Mouse (Mus musculus): Measurements from ENCODE around the gene Mctp2. TPM values are rescaled to one million over a fixed set of nuclear protein-coding genes. Genes with fewer than 3 reads are reported as not detected.
A peak's percentile ranks its signal among the peaks of the same experiment; 100 is the strongest.

The Mctp2 gene
- total and polyA plus RNA-seq, 2 experiments from 2014 or later, result 0.10 to 0.46 TPM

DNA sequence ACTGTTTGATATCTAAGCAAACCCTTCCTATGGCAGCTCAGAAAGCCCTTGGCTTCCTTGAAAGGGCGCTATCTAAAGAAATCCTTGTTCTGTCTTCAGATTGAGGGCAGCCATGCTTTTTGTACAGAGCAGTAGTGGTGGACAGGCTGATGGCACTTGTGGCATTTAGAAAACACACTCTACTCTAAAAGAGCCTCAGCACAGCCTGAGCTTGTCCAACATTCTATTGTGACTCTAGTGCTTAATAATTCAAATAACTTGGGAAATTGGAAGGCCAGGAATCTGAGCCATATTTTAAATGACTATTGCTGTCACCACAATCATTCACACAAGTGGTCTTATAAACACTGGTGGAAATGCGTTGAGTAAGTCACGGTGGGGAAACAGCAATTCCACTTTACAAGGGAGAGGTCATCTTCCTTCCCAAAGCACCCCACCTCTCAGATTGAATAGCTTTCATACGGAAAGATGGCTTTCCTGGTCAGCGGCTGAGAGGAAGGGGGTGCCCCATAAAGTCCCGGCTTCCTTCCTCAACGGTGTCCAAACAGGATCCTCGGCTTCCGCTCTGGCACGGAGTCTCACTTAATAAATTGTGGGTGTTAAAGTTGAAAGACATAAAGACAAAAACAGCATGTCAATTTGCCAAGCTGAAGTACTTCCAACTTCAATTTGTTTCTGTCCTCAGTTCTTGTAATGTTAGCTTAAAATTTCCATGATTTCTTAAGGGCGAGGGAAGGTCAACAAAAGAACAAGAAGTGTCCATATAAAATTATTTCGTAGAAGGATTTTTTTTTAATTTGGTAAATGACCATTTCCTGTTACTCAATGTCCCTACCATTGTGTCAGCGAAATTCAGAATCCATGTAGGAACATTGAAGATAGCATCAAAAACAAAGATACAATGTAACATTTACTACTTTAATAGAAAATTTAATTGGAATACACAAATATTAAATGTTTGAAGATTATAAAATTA, 140.4 kb downstream of the Mctp2 start:
- Histone ChIP-seq H3K4me2 (ENCODE audit: low read depth, low read length) (no peak overlapping the region), H3K36me3 (replicated peaks; ENCODE audit: control insufficient read depth, insufficient read depth, low read length) (no peaks in the 10 kb centered on the region), H3K4me1 (ENCODE audit: control insufficient read depth, insufficient read depth) (no peaks in the 10 kb centered on the region; the same call in 1 of the 2 replicates), H3K4me3 (ENCODE audit: low read depth, low read length) (no peak overlapping the region), H3K9ac (replicated peaks; ENCODE audit: low read depth, low read length) (no peak overlapping the region), H3K27me3 (ENCODE audit: control insufficient read depth, insufficient read depth, low read length) (no peaks in the 10 kb centered on the region), H3K27ac (ENCODE audit: low read depth) (no peak overlapping the region), H3K9me3 (replicated peaks; ENCODE audit: control insufficient read depth, low read length) (no peaks in the 10 kb centered on the region)
- DNase-seq (ENCODE audit: low spot score) (peak; percentile 9), ATAC-seq (ENCODE audit: insufficient read depth, low read depth) (no peak)
- TF ChIP-seq EP300 (IDR thresholded peaks at IDR 0.05; ENCODE audit: low read depth), result peak; percentile 75; the same call in 1 of the 2 replicates
- TF ChIP-seq CTCF (IDR thresholded peaks at IDR 0.05; ENCODE audit: low read depth), result no peak
- WGBS, result 60% methylated on average over 13 of the region's 13 CpGs

GRCm38 (mm10) chr7:72162256-72162655, 144.2 kb downstream of the Mctp2 start:
- no peak overlapping the region for H3K4me3 ChIP-seq (ENCODE audit: low read depth, low read length)
- H3K27me3 ChIP-seq (ENCODE audit: control insufficient read depth, insufficient read depth, low read length), result no peaks in the 10 kb centered on the region
- DNase-seq (ENCODE audit: low spot score) (no peak), ATAC-seq (ENCODE audit: insufficient read depth, low read depth) (0 out of 2 replicates have a peak, but pooled peaks have one; percentile 8)
- H3K4me2 ChIP-seq (ENCODE audit: low read depth, low read length), result no peak overlapping the region
- TF ChIP-seq EP300 (IDR thresholded peaks at IDR 0.05; ENCODE audit: low read depth), result peak; percentile 59; the same call in 1 of the 2 replicates
- TF ChIP-seq CTCF (IDR thresholded peaks at IDR 0.05; ENCODE audit: low read depth), result no peak
- no peaks in the 10 kb centered on the region for H3K9me3 ChIP-seq (replicated peaks; ENCODE audit: control insufficient read depth, low read length)
- no peak overlapping the region for H3K27ac ChIP-seq (ENCODE audit: low read depth)
- no peak overlapping the region for H3K9ac ChIP-seq (replicated peaks; ENCODE audit: low read depth, low read length)
- H3K36me3 ChIP-seq (replicated peaks; ENCODE audit: control insufficient read depth, insufficient read depth, low read length), result no peaks in the 10 kb centered on the region
- no peaks in the 10 kb centered on the region; the same call in 1 of the 2 replicates for H3K4me1 ChIP-seq (ENCODE audit: control insufficient read depth, insufficient read depth)
- WGBS, result 22% methylated on average over 1 of the region's 1 CpGs

DNA sequence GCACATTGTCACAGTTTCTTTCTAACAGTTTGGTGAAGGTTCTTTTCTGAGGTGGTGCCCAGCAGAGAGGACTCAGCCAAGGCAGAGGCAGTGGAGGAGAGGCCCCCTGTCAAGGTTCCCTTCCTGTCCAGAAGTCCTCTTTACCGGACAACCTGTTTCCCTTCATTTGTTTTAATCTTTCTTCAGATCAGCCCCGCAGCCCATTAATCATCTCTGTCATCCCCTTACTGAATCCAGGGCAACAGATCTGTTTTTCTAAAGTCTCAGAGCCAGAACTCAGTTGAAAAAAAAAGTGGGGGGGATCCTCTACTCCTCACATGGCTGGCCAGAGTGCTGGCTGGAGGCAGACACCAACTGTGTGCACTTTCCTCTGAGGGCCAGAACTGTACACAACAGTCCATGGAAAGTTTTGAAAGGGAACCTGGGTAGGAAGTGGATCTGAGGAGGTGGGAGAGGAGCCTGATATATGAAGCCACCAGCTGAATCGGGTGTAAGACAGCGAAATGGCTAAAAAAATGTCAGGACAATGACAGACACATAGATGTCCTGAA, 146.8 kb downstream of the Mctp2 start:
- H3K9me3 ChIP-seq (replicated peaks; ENCODE audit: control insufficient read depth, low read length), result no peaks in the 10 kb centered on the region
- no peak for ATAC-seq (ENCODE audit: insufficient read depth, low read depth)
- WGBS, result 62% methylated on average over 4 of the region's 4 CpGs
- TF ChIP-seq EP300 (IDR thresholded peaks at IDR 0.05; ENCODE audit: low read depth) (no peak), CTCF (IDR thresholded peaks at IDR 0.05; ENCODE audit: low read depth) (no peak)
- H3K4me2 ChIP-seq (ENCODE audit: low read depth, low read length), result no peak overlapping the region
- no peaks in the 10 kb centered on the region for H3K36me3 ChIP-seq (replicated peaks; ENCODE audit: control insufficient read depth, insufficient read depth, low read length)
- H3K9ac ChIP-seq (replicated peaks; ENCODE audit: low read depth, low read length), result no peak overlapping the region
- no peak overlapping the region for H3K27ac ChIP-seq (ENCODE audit: low read depth)
- no peaks in the 10 kb centered on the region for H3K4me1 ChIP-seq (ENCODE audit: control insufficient read depth, insufficient read depth)
- DNase-seq (ENCODE audit: low spot score), result no peak
- H3K4me3 ChIP-seq (ENCODE audit: low read depth, low read length), result no peak overlapping the region
- H3K27me3 ChIP-seq (ENCODE audit: control insufficient read depth, insufficient read depth, low read length), result no peaks in the 10 kb centered on the region

GRCm38 (mm10) chr7:72150799-72151708, 155.4 kb downstream of the Mctp2 start:
- no peak for TF ChIP-seq EP300 (IDR thresholded peaks at IDR 0.05; ENCODE audit: low read depth)
- 69% methylated on average over 7 of the region's 7 CpGs for WGBS
- Histone ChIP-seq H3K4me2 (ENCODE audit: low read depth, low read length) (no peak overlapping the region), H3K36me3 (replicated peaks; ENCODE audit: control insufficient read depth, insufficient read depth, low read length) (no peaks in the 10 kb centered on the region), H3K9me3 (replicated peaks; ENCODE audit: control insufficient read depth, low read length) (no peaks in the 10 kb centered on the region), H3K4me1 (ENCODE audit: control insufficient read depth, insufficient read depth) (no peaks in the 10 kb centered on the region), H3K27ac (ENCODE audit: low read depth) (no peak overlapping the region), H3K27me3 (ENCODE audit: control insufficient read depth, insufficient read depth, low read length) (no peaks in the 10 kb centered on the region), H3K9ac (replicated peaks; ENCODE audit: low read depth, low read length) (no peak overlapping the region), H3K4me3 (ENCODE audit: low read depth, low read length) (no peak overlapping the region)
- DNase-seq (ENCODE audit: low spot score) (no peak), ATAC-seq (ENCODE audit: insufficient read depth, low read depth) (no peak)

DNA sequence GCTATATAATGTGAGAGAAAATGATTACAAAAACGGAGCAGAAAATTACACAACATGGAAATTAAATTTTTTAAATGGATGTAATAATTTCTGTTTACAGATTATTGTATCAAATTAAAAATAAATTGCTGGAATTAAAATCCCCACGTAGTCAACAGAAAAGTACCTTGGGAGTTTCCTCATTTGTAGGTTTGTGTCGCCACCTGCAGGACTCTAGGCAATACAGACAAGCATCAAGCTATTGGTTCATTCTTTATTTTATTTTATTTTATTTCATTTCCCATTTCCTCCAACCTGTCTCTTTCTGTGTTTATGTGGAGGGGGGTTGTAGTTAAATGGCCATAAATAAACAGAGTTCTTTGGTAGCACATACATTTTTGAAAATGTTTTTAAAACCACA, 157.3 kb downstream of the Mctp2 start:
- H3K36me3 ChIP-seq (replicated peaks; ENCODE audit: control insufficient read depth, insufficient read depth, low read length), result no peaks in the 10 kb centered on the region
- H3K27ac ChIP-seq (ENCODE audit: low read depth), result no peak overlapping the region
- TF ChIP-seq EP300 (IDR thresholded peaks at IDR 0.05; ENCODE audit: low read depth), result no peak
- TF ChIP-seq CTCF (IDR thresholded peaks at IDR 0.05; ENCODE audit: low read depth), result peak; percentile 60
- no peaks in the 10 kb centered on the region for H3K4me1 ChIP-seq (ENCODE audit: control insufficient read depth, insufficient read depth)
- DNase-seq (ENCODE audit: low spot score) (peak; percentile 12), ATAC-seq (ENCODE audit: insufficient read depth, low read depth) (no peak)
- no peaks in the 10 kb centered on the region for H3K27me3 ChIP-seq (ENCODE audit: control insufficient read depth, insufficient read depth, low read length)
- no peaks in the 10 kb centered on the region for H3K9me3 ChIP-seq (replicated peaks; ENCODE audit: control insufficient read depth, low read length)
- no peak overlapping the region for H3K4me2 ChIP-seq (ENCODE audit: low read depth, low read length)
- 26% methylated on average over 3 of the region's 3 CpGs for WGBS
- H3K4me3 ChIP-seq (ENCODE audit: low read depth, low read length), result no peak overlapping the region
- H3K9ac ChIP-seq (replicated peaks; ENCODE audit: low read depth, low read length), result no peak overlapping the region

Data from heart, postnatal 0 days (tissue).